Mouse (Mus musculus): ENCODE measurements around the gene Elob. TPM values are rescaled to one million over a fixed set of nuclear protein-coding genes. Genes with fewer than 3 reads are reported as not detected.

Elob gene
- 994 and 1,025 TPM in 2 replicates for polyA plus RNA-seq (2015; fragmentation: Nextera tagmentation; extraction: Ambion mirVana)

- Histone ChIP-seq H3K4me1 (replicated peaks; ENCODE audit: control insufficient read depth, insufficient read depth, low read length) (no peaks in the 10 kb centered on the region; the same call in none of the 2 replicates), H3K27ac (ENCODE audit: low read depth, low read length) (peak within 1 kb of the TSS; percentile 79), H3K27me3 (replicated peaks; ENCODE audit: control insufficient read depth, insufficient read depth, low read length) (no peaks in the 10 kb centered on the region), H3K36me3 (ENCODE audit: control insufficient read depth, insufficient read depth) (peaks cover 29% of the 10 kb centered on the region), H3K4me3 (ENCODE audit: low read depth, low read length) (peak within 1 kb of the TSS; percentile 67), H3K9me3 (ENCODE audit: control insufficient read depth) (no peaks in the 10 kb centered on the region), H3K4me2 (replicated peaks; ENCODE audit: low read depth) (peak within 1 kb of the TSS; percentile 87), H3K9ac (ENCODE audit: low read depth, low read length) (peak within 1 kb of the TSS; percentile 69)
- peak; percentile 93 for ATAC-seq
- under 1% methylated on average over 30 of the region's 42 CpGs for WGBS
- peak; percentile 80 for TF ChIP-seq CTCF (IDR thresholded peaks at IDR 0.05; ENCODE audit: low read depth)
These were observed at the start of gene Elob for GRCm38 (mm10) chr17:23829064-23829619. Elob (minus strand) TSS chr17:23829136.

GRCm38 (mm10) chr17:23877166-23877565 lies 48.2 kb upstream of the Elob start:
- WGBS = 97% methylated on average over 2 of the region's 2 CpGs

GRCm38 (mm10) chr17:23876741-23877140 lies 47.8 kb upstream of the Elob start:
- Histone ChIP-seq H3K4me3 (ENCODE audit: low read depth, low read length) (no peak overlapping the region), H3K4me1 (replicated peaks; ENCODE audit: control insufficient read depth, insufficient read depth, low read length) (no peaks in the 10 kb centered on the region), H3K27ac (ENCODE audit: low read depth, low read length) (no peak overlapping the region), H3K4me2 (replicated peaks; ENCODE audit: low read depth) (no peak overlapping the region), H3K36me3 (ENCODE audit: control insufficient read depth, insufficient read depth) (no peaks in the 10 kb centered on the region), H3K9me3 (ENCODE audit: control insufficient read depth) (no peaks in the 10 kb centered on the region), H3K27me3 (replicated peaks; ENCODE audit: control insufficient read depth, insufficient read depth, low read length) (no peaks in the 10 kb centered on the region), H3K9ac (ENCODE audit: low read depth, low read length) (no peak overlapping the region)
- TF ChIP-seq CTCF (IDR thresholded peaks at IDR 0.05; ENCODE audit: low read depth) = no peak
- 48% methylated on average over 3 of the region's 3 CpGs for WGBS
- no peak for ATAC-seq

More at GRCm38 (mm10) chr17:23877166-23877565, 48.2 kb upstream of the Elob start:
- no peak for ATAC-seq
- TF ChIP-seq CTCF (IDR thresholded peaks at IDR 0.05; ENCODE audit: low read depth) = no peak
- H3K9ac ChIP-seq (ENCODE audit: low read depth, low read length) = no peak overlapping the region
- no peak overlapping the region for H3K4me3 ChIP-seq (ENCODE audit: low read depth, low read length)
- no peak overlapping the region for H3K4me2 ChIP-seq (replicated peaks; ENCODE audit: low read depth)
- H3K27ac ChIP-seq (ENCODE audit: low read depth, low read length) = no peak overlapping the region
- H3K4me1 ChIP-seq (replicated peaks; ENCODE audit: control insufficient read depth, insufficient read depth, low read length) = no peaks in the 10 kb centered on the region
- H3K36me3 ChIP-seq (ENCODE audit: control insufficient read depth, insufficient read depth) = no peaks in the 10 kb centered on the region
- no peaks in the 10 kb centered on the region for H3K27me3 ChIP-seq (replicated peaks; ENCODE audit: control insufficient read depth, insufficient read depth, low read length)
- no peaks in the 10 kb centered on the region for H3K9me3 ChIP-seq (ENCODE audit: control insufficient read depth)

GRCm38 (mm10) chr17:23873884-23874856 lies 45.2 kb upstream of the Elob start:
- H3K9me3 ChIP-seq (ENCODE audit: control insufficient read depth) = no peaks in the 10 kb centered on the region
- no peaks in the 10 kb centered on the region for H3K27me3 ChIP-seq (replicated peaks; ENCODE audit: control insufficient read depth, insufficient read depth, low read length)
- no peak overlapping the region for H3K4me3 ChIP-seq (ENCODE audit: low read depth, low read length)
- no peak overlapping the region for H3K4me2 ChIP-seq (replicated peaks; ENCODE audit: low read depth)
- H3K27ac ChIP-seq (ENCODE audit: low read depth, low read length) = no peak overlapping the region
- H3K9ac ChIP-seq (ENCODE audit: low read depth, low read length) = no peak overlapping the region
- no peaks in the 10 kb centered on the region for H3K4me1 ChIP-seq (replicated peaks; ENCODE audit: control insufficient read depth, insufficient read depth, low read length)
- ATAC-seq = 0 out of 2 replicates have a peak, but pooled peaks have one; percentile 35
- TF ChIP-seq CTCF (IDR thresholded peaks at IDR 0.05; ENCODE audit: low read depth) = peak; percentile 93
- WGBS = 41% methylated on average over 8 of the region's 8 CpGs
- H3K36me3 ChIP-seq (ENCODE audit: control insufficient read depth, insufficient read depth) = no peaks in the 10 kb centered on the region

DNA sequence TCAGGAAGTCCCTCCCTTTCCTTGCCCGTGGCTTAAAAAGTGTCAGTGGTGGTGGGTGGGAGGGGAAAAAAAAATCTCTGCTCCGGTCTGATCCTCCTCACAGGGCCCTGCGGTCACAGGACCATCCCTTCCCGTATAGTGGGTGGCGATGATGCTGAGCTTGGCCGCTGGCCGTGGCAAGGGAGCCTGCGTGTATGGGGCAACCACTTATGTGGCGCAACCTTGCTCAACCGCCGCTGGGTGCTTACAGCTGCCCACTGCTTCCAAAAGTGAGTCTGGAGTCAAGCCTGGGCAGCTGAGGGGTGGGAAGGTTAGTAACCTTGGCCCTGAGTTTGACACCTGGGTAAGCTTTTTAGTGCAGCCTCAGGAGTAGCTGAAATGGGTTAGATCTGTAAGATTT lies 39.6 kb upstream of the Elob start:
- Histone ChIP-seq H3K36me3 (ENCODE audit: control insufficient read depth, insufficient read depth) (no peaks in the 10 kb centered on the region), H3K9me3 (ENCODE audit: control insufficient read depth) (no peaks in the 10 kb centered on the region), H3K9ac (ENCODE audit: low read depth, low read length) (no peak overlapping the region), H3K4me1 (replicated peaks; ENCODE audit: control insufficient read depth, insufficient read depth, low read length) (no peaks in the 10 kb centered on the region), H3K4me3 (ENCODE audit: low read depth, low read length) (no peak overlapping the region), H3K4me2 (replicated peaks; ENCODE audit: low read depth) (no peak overlapping the region), H3K27me3 (replicated peaks; ENCODE audit: control insufficient read depth, insufficient read depth, low read length) (no peaks in the 10 kb centered on the region), H3K27ac (ENCODE audit: low read depth, low read length) (no peak overlapping the region)
- TF ChIP-seq CTCF (IDR thresholded peaks at IDR 0.05; ENCODE audit: low read depth) = no peak
- no peak for ATAC-seq
- WGBS = 90% methylated on average over 11 of the region's 11 CpGs

DNA sequence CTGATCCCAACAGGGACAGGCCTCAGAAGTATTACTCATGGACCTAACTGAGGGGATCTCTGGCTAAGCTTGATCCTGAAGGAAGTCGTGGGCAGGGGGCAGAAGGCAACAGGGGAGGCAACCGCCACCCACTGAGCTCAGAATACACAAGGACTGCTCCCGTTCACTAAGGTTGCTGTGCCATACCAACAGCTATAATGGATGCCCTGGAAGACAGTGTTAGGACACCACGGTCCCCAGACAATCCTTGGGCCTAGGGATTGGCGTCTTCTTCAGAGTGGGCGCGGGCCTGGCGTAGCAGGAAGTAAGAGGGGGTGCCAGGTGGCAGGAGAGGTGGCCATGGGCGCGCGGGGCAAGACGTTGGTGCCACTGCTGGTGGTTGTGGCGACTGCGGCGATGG lies 38.8 kb upstream of the Elob start, which contains the start of gene Prss21:
Prss21 (plus strand) TSS at position 301 of the 400 bp plus-strand sequence.
- Histone ChIP-seq H3K9me3 (ENCODE audit: control insufficient read depth) (no peaks in the 10 kb centered on the region), H3K4me2 (replicated peaks; ENCODE audit: low read depth) (no peak within 1 kb of the TSS), H3K9ac (ENCODE audit: low read depth, low read length) (no peak within 1 kb of the TSS), H3K36me3 (ENCODE audit: control insufficient read depth, insufficient read depth) (no peaks in the 10 kb centered on the region), H3K4me3 (ENCODE audit: low read depth, low read length) (no peak within 1 kb of the TSS), H3K27ac (ENCODE audit: low read depth, low read length) (no peak within 1 kb of the TSS), H3K4me1 (replicated peaks; ENCODE audit: control insufficient read depth, insufficient read depth, low read length) (no peaks in the 10 kb centered on the region), H3K27me3 (replicated peaks; ENCODE audit: control insufficient read depth, insufficient read depth, low read length) (no peaks in the 10 kb centered on the region)
- no peak for TF ChIP-seq CTCF (IDR thresholded peaks at IDR 0.05; ENCODE audit: low read depth)
- 86% methylated on average over 15 of the region's 15 CpGs for WGBS
- ATAC-seq = no peak

Measured in intestine, postnatal 0 days (tissue).